ENCODE assay signal across 15 mouse cellular contexts in the genomic region with DNA sequence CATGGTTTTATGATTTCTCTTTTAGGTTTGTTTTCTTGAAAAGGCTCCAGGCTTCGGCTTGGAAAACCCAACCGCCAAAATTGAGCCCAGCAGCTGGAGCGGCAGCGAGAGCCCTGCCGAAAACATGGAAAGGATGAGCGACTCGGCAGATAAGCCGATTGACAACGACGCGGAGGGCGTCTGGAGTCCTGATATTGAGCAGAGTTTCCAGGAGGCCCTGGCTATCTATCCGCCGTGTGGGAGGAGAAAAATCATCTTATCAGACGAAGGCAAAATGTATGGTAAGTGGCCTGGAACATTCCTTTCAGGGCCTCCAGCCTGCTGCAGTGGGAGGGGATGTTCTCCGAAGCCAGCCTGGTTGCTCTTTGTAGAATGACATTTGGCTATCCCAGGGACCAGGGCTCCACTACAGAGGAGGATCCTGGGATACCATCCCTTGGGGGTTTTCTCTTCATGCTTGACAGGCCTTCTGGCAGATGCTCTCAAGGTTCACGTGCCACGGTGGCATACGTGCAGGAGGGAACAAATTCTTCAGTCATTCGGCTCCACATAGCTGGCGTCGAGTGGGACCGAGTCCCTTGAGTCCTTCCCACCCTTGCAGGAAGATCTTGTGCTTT.
A peak's percentile ranks its signal among the peaks of the same experiment; 100 is the strongest.
DNase-seq lines count a peak whose midpoint lies in the region; ATAC-seq lines count a peak whose summit lies in the region.
"Had no signal": no experiment of that assay in that cellular context is flagged by ENCODE, and none has a peak within 500 bp of the region (broad histone marks: within the 10 kb centered on the region; RNA-seq: fewer than 3 reads in every experiment).

No protein-coding gene starts in this region.

- no peak for ATAC-seq in heart, embryonic 16.5 days (replicated peaks; ENCODE audit: extremely low read depth, insufficient read depth, low FRiP score)

- peak; percentile 19 for DNase-seq in adrenal gland, postnatal 14 days
- DNase-seq in adrenal gland, adult 8-10 months: no peak
- no peak for DNase-seq in heart, embryonic 10.5 days (ENCODE audit: low spot score)
- no peak for DNase-seq in heart, adult 9 months (ENCODE audit: low spot score in 2 of 2)
- DNase-seq in left cerebral cortex, postnatal 4 days: peak; percentile 62
- no peak for DNase-seq in left cerebral cortex, postnatal 10 days (ENCODE audit: extremely low spot score in 1 of 2, low spot score in 2 of 2)
- no peak for DNase-seq in spleen, postnatal 14 days (ENCODE audit: low spot score in 2 of 2)
- DNase-seq: cerebellum, adult 11-12 months; kidney, adult 11 months; lung, adult 18-20 months; right cerebral cortex, postnatal 4 days; thymus, postnatal 25 days had no signal

- WGBS in heart, embryonic 10.5 days: 30% methylated on average over 23 of the region's 23 CpGs
- 27% methylated on average over 23 of the region's 23 CpGs for WGBS in heart, embryonic 16.5 days

- no peak overlapping the region for H3K9ac ChIP-seq in heart, embryonic 16.5 days (ENCODE audit: low read length)

- no peak overlapping the region for H3K4me2 ChIP-seq in heart, embryonic 16.5 days (ENCODE audit: low read depth, low read length)

- intact Hi-C loops in left cerebral cortex, postnatal 4 days (cut with DNase I): no loop called here
- intact Hi-C loops in left cerebral cortex, postnatal 10 days (cut with DNase I): no loop called here

- no peaks in the 10 kb centered on the region for H3K27me3 ChIP-seq in heart, embryonic 10.5 days (ENCODE audit: insufficient read depth, poor library complexity, severe bottlenecking)
- H3K27me3 ChIP-seq in heart, embryonic 16.5 days (ENCODE audit: control insufficient read depth, insufficient read depth, low read length): no peaks in the 10 kb centered on the region

- H3K9me3 ChIP-seq in heart, embryonic 10.5 days: no peaks in the 10 kb centered on the region
- H3K9me3 ChIP-seq in heart, embryonic 16.5 days (replicated peaks; ENCODE audit: control insufficient read depth, low read length): no peaks in the 10 kb centered on the region

- H3K4me1 ChIP-seq in heart, embryonic 10.5 days: peaks cover 99% of the 10 kb centered on the region
- H3K4me1 ChIP-seq in heart, embryonic 16.5 days (ENCODE audit: control insufficient read depth, insufficient read depth, low read length): peaks cover 93% of the 10 kb centered on the region

- H3K27ac ChIP-seq in heart, embryonic 10.5 days: peak overlapping the region; percentile 75
- H3K27ac ChIP-seq in heart, embryonic 16.5 days (ENCODE audit: low read length): peak overlapping the region; percentile 12; the same call in 1 of the 2 replicates
- H3K27ac ChIP-seq: left cerebral cortex, adult 2 months; macrophage had no signal

- H3K4me3 ChIP-seq in heart, embryonic 10.5 days: peak overlapping the region; percentile 27; the same call in 1 of the 2 replicates
- H3K4me3 ChIP-seq in heart, embryonic 16.5 days (ENCODE audit: low read length): no peak overlapping the region
- H3K4me3 ChIP-seq: left cerebral cortex, adult 2 months had no signal

- H3K36me3 ChIP-seq in heart, embryonic 10.5 days: peaks cover 6% of the 10 kb centered on the region; the same call in 1 of the 2 replicates
- H3K36me3 ChIP-seq in heart, embryonic 16.5 days (ENCODE audit: control insufficient read depth, insufficient read depth): no peaks in the 10 kb centered on the region

Comparison
In these comparisons a context has a peak if more than half of its experiments do, and no peak if none do; other contexts are left out.
1. DNase-seq: peak in adrenal gland, postnatal 14 days (single experiment) and left cerebral cortex, postnatal 4 days (single experiment); none in adrenal gland, adult 8-10 months (single experiment), heart, embryonic 10.5 days (single experiment), heart, adult 9 months (0 of 2), left cerebral cortex, postnatal 10 days (0 of 2) and spleen, postnatal 14 days (0 of 2).